Mouse (Mus musculus) T-cell, adult 66 days (primary cell): ENCODE data around the gene 2310033P09Rik. TPM values are rescaled to one million over a fixed set of nuclear protein-coding genes. Genes with fewer than 3 reads are reported as not detected.

Source experiments
- total RNA-seq, 2 experiments: library from RNA; stranded (reverse); gene quantifications; 3 replicates in 1 of 2; 4 replicates in 1 of 2; pipeline ENCODE4 v1.2.4; 2023

The 2310033P09Rik gene
- 10 to 100 TPM; 29.0 to 30.0 TPM for total RNA-seq

DNA sequence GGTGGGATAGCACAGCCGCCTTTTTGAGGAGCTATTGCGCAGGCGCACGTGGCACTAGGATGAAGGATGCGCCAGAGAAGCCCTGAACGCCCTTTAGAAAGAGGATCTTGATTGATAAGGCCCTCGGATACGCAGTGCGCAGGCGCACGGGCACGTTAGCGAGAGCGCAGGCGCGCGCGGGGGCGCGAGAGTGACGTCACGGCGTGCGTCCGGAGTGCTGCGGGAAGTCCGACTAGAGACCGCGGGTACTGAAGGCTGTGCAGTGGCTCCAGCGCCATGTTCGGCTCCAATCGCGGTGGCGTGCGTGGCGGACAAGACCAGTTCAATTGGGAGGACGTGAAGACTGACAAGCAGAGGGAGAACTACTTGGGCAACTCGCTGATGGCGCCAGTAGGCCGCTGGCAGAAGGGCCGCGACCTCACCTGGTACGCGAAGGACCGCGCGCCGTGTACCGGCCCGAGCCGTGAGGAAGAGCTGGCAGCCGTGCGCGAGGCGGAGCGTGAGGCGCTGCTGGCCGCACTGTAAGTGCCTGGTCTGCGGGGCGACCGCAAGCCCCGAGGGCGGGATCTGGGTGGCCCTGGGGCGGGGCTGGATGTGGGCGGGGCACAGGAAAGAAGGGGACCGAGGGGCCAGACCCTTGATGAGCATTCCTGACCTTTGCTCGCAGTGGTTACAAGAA lies at the start of gene 2310033P09Rik:
Gene 2310033P09Rik, plus strand, starts transcription at position 169 of the 679 bp plus-strand sequence.

GRCm38 (mm10) chr11:59163255-59164236 lies 44.6 kb upstream of the 2310033P09Rik start, which contains the start of gene Iba57:
Gene Iba57, minus strand, starts transcription at chr11:59163739.

GRCm38 (mm10) chr11:59182864-59183331 lies 25.2 kb upstream of the 2310033P09Rik start, which contains the start of gene Gjc2:
Gene Gjc2, minus strand, starts transcription at chr11:59183213.

GRCm38 (mm10) chr11:59192059-59192386 lies 16.1 kb upstream of the 2310033P09Rik start, which contains the start of gene Guk1:
Gene Guk1, minus strand, starts transcription at chr11:59192212.

DNA sequence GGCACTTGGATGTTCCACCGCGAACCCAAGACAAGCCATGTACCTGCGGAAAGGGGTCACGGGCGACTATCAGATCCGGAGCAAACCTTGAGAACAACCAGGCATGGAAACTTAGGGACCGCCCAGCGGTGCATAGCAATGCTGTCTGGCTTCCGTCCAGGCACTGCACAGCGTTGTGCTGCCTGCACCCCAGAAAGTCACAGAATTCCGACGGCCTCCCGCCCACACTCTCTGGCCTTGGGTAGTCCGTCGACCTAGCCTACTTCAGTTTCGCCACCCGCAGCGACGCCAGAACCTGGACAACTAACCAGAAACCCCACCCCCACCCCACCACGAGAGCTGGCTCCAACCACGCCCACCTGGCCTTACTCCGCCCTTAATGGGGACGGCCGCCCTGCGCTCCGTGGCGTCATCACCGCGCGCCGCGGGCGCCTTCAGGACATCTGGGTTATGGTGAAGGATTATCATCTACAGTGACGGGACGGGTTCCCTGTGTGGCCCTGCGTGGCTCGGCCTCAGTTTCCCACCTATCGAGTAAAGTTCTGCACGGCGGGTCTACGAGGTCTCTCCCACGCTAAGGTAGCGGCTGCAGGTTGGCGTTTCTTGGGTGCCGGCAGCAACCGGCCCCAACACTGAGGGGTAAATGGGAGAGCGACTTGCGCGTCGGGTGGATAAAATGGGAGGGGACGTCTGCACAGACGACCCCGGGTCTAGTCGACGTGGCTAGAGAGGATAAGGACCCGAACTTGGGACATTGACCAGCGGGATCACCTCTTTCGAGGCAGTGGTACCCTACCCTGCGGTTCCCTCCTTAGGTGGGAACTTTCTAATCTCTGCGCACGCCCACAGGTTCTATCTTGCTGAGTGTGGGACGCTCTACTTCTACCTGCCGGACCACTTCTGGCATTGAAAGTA lies 5.8 kb upstream of the 2310033P09Rik start, which contains the start of gene Mrpl55:
Gene Mrpl55, plus strand, starts transcription at position 406 of the 915 bp plus-strand sequence.

DNA sequence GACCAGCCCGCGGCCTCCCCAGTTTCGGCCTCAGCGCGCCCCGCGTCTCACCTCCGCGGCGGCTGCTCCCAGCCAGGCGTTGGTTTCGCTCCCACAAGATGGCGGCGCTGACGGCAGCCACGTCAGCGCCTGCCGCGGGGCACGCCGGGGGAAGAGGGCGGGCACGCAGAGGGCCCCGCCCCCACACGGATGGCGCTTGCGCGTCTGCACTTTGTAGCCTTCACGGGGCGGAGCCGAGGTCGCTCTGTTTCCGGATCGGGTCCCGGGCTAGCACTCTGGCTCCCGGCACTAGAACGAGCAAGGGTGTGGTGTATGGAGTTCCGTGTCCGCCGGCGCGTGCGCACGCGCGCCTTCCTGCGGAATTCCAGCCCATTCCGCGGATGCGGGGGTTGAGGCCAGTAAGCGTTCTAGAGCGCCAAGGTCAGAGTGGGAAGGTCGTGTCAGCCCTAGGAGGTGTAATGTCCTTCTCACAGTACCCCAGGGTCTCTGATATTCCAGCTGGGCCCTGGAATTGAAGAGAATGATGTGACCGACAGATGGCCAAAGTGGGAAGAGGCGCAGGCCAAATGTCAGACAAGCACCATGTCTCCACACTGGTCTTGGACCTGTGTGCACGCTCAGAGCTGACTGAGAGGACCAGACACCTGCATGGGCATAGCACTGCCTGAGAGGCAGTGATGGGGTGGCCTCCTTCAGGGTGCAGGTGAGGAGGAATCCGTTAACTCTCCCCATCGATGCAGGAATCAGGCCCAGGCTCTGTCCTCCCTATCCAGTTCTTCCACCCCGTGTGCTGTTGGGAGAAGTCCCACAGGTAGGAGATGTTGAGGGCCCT lies 20.2 kb downstream of the 2310033P09Rik start, which contains the start of gene Arf1:
Gene Arf1, minus strand, starts transcription at position 149 of the 832 bp plus-strand sequence.

Other genes with a start within 250 kb of the 2310033P09Rik start
- 10 to 100 TPM; 68.7 to 76.5 TPM for gene Trim11, start 230.2 kb upstream of the 2310033P09Rik start, total RNA-seq
- under 1 TPM; 0.39 to 0.47 TPM for gene Obscn, start 71.9 kb upstream of the 2310033P09Rik start, total RNA-seq
- gene Iba57, start 44.6 kb upstream of the 2310033P09Rik start, total RNA-seq: 10 to 100 TPM; 39.6 to 41.9 TPM
- gene Gjc2, start 25.1 kb upstream of the 2310033P09Rik start, total RNA-seq: under 1 TPM in 1 of 2 experiments, not detected in 1; 0.26 TPM
- gene Guk1, start 16.1 kb upstream of the 2310033P09Rik start, total RNA-seq: 10 to 100 TPM; 36.9 to 37.2 TPM
- gene Mrpl55, start 5.8 kb upstream of the 2310033P09Rik start, total RNA-seq: 10 to 100 TPM; 14.9 to 15.2 TPM
- gene Arf1, start 19.9 kb downstream of the 2310033P09Rik start, total RNA-seq: 100 to 1,000 TPM; 205 to 222 TPM
- not detected for gene Wnt3a, start 82.4 kb downstream of the 2310033P09Rik start, total RNA-seq
- not detected for gene Wnt9a, start 98.6 kb downstream of the 2310033P09Rik start, total RNA-seq
- under 1 TPM in 1 of 2 experiments, not detected in 1; 0.44 TPM for gene Prss38, start 167.3 kb downstream of the 2310033P09Rik start, total RNA-seq
- gene Jmjd4, start 241.7 kb downstream of the 2310033P09Rik start, total RNA-seq: 10 to 100 TPM; 11.3 to 13.4 TPM
- gene Snap47, start 242.9 kb downstream of the 2310033P09Rik start, total RNA-seq: 10 to 100 TPM; 22.4 to 28.3 TPM